Mouse (Mus musculus) kidney, embryonic 16.5 days (tissue): ENCODE measurements at regions not wholly inside any gene's neighbourhood (a gene's known extent, or its start where the extent isn't known, plus 50 kb on each side); places are given as distances from the start of the nearest gene placed in this dataset.

ENCODE experiments used
- ATAC-seq: fragments of 200-750 bp; cut with Nextera tagmentation; 2 replicates; pipeline ENCODE4 v1.8.0; 2017; ENCODE audit warnings: moderate TSS enrichment; ENCODE audit not compliant: low FRiP score, low TSS enrichment
- H3K27ac ChIP-seq: fragments of 300-500 bp; sonication (generic); 2 replicates; pipeline ENCODE4 v1.5.1; 2014; ENCODE audit warnings: low read length
- H3K27me3 ChIP-seq: fragments of 300-500 bp; sonication (generic); 2 replicates; pipeline ENCODE4 v1.6.1; 2014; ENCODE audit warnings: low read length, control low read depth, mixed read lengths; ENCODE audit not compliant: insufficient read depth
- H3K36me3 ChIP-seq: fragments of 300-500 bp; sonication (generic); 2 replicates; pipeline ENCODE4 v1.6.1; 2014; ENCODE audit warnings: low read length, control low read depth, mixed read lengths; ENCODE audit not compliant: insufficient read depth
- H3K4me1 ChIP-seq: fragments of 300-500 bp; sonication (generic); 2 replicates; pipeline ENCODE4 v1.6.1; 2014; ENCODE audit warnings: low read length, control low read depth, mixed read lengths; ENCODE audit not compliant: insufficient read depth
- H3K4me2 ChIP-seq: fragments of 300-500 bp; sonication (generic); replicated peaks from 2 replicates; pipeline ENCODE4 v1.6.1; 2014; ENCODE audit warnings: low read depth, low read length
- H3K4me3 ChIP-seq: fragments of 300-500 bp; sonication (generic); 2 replicates; pipeline ENCODE4 v1.5.1; 2014; ENCODE audit warnings: mild to moderate bottlenecking, low read length
- H3K9ac ChIP-seq: fragments of 300-500 bp; sonication (generic); replicated peaks from 2 replicates; pipeline ENCODE4 v1.6.1; 2014; ENCODE audit warnings: low read length
- H3K9me3 ChIP-seq: fragments of 300-500 bp; sonication (generic); 2 replicates; pipeline ENCODE4 v1.6.1; 2016; ENCODE audit warnings: low read length, control low read depth
- WGBS: fragments of 180-500 bp; shearing (Covaris S2); extraction: QIAGEN DNeasy Blood & Tissue Kit; methylation state at CpG from one replicate; pipeline ENCODE4 v1.1.7; 2014; 5-methylcytosine and 5-hydroxymethylcytosine counted together

DNA sequence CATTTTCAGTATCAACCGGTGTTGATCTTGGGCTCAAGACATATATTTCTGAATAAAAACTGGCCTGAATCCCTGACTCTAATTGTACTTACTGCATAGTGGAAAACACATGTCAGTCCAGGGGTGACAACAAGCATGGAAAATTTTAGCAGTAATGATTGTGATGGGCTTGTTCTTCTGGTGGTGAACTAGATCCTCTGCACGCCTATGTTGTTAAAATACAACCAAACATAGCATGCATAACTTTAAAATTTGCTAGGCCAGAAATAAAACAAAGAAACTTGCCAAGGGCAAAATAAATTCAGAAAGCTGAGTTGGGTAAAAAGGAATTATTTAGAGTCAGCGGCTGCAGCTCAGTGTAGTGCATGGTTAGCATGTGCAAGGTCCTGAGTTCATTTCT lies 198.2 kb downstream of the Mex3b start:
- Histone ChIP-seq H3K9me3 (no peaks in the 10 kb centered on the region), H3K4me2 (no peak overlapping the region), H3K9ac (no peak overlapping the region), H3K27me3 (no peaks in the 10 kb centered on the region), H3K36me3 (no peaks in the 10 kb centered on the region), H3K27ac (no peak overlapping the region), H3K4me1 (no peaks in the 10 kb centered on the region), H3K4me3 (no peak overlapping the region)
- ATAC-seq, result no peak
- 83% methylated on average over 3 of the region's 3 CpGs for WGBS

DNA sequence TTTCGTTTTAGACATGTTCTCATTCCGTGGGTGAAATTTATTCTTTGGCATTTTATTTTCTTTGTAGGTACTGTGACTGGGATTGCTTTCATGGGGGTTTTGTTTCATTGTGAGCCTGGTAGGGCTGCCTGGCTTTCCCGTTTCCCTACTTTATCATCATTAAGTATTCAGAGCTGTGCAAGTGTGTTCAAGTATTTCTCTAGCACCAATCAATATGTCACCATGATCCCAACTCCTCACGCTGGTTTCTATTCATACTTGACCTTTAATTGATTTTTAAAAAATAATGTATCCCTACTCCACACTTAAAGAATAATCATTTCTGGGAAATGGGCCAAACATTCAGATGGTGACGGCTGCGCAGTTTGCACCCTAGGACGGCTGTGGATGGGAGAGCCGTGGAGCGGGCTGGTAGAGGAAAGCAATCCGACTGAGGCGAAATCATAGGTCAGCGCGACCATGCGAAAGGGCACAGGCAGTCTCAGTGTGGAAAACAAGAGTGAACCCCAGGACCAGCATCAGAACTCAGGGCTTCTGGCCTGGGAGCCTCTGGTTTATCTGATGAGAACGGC lies 207.4 kb downstream of the Mex3b start:
- ATAC-seq, result no peak

DNA sequence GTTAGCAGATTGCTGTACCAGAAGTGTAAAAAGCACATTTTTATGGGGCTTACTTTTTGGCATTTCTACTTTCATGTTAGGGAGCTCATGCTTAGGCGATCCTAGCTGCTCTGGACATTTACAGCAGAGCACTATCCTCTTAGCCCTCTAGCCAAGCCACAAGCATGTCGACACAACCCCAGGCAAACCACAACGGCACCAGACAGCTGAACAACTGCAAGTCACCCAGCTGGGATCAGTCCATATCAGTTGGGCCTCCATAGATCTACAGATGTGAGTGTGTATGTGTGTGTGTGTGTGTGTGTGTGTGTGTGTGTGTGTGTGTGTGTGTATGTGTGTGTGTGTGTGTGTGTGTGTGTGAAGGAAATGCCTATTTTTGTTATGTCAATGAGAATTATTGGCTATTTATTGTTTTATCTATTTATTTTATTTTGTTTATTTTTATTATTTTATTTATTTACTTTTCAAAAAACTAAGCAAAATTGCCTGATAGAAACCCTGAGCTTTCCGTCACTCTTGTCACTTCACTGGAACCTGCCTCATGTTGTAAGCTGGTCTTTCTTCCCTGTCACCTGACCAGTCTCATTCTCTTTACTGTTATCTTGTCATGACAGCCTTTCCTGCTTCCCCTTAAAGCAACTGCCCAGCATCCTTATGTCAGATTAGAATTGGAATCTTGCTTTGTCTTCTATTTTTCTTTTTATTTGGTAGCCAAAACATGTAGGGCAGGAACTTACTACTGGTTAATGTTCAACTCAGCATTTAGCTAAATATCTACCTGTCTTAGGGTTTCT lies 208.2 kb downstream of the Mex3b start:
- Histone ChIP-seq H3K27me3 (no peaks in the 10 kb centered on the region), H3K4me3 (no peak overlapping the region), H3K4me1 (peaks cover 17% of the 10 kb centered on the region), H3K9me3 (no peaks in the 10 kb centered on the region; the same call in 1 of the 2 replicates), H3K27ac (no peak overlapping the region), H3K36me3 (no peaks in the 10 kb centered on the region), H3K9ac (no peak overlapping the region), H3K4me2 (no peak overlapping the region)
- 78% methylated on average over 4 of the region's 4 CpGs for WGBS
- ATAC-seq, result no peak

More for the DNA sequence above, 207.4 kb downstream of the Mex3b start:
- Histone ChIP-seq H3K36me3 (no peaks in the 10 kb centered on the region), H3K27me3 (no peaks in the 10 kb centered on the region), H3K27ac (no peak overlapping the region), H3K9ac (no peak overlapping the region), H3K4me1 (peaks cover 17% of the 10 kb centered on the region), H3K9me3 (no peaks in the 10 kb centered on the region; the same call in 1 of the 2 replicates), H3K4me2 (no peak overlapping the region), H3K4me3 (no peak overlapping the region)
- WGBS, result 90% methylated on average over 15 of the region's 15 CpGs

DNA sequence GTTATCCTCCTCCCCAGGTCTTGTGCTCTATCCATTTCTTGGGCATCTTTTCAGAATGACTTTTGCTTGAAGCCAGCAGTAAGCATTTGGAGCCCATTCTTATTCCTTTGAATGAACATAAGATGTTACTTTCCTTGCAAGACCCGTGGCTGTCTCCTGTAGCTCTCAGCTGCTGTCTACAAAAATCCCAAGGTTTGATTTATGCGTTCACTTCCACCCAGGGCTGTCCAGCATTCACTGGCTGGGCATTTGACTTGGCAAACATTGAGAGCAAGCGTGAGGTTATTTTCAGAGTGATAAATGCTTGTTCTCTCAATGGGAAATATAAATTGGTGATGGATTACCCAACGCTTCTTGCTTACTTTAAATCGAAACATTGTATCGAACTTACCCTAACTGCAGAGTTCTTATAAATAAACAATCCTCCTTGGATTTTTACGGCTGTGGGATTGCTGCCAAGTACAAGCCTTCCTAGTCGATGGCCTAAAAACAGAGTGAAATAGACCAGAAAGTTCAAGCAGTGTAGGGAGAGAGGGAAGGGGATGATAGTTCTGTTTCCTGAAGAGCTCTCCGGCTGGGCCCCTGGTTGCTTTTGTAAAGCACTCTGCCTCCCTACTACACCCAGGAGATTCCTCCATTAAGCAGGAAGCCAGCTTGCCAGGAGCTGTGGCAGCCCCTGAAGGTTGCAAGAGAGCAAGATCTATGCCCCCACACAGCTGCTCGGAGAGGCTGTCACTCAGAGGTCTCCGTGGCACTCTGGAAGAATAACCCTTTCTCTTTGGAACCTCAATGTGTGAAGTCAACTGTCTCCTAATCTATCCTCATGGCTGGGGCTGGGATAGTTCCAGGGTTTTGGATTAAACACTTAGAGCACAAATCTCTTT lies 210.1 kb downstream of the Mex3b start:
- Histone ChIP-seq H3K4me1 (peaks cover 17% of the 10 kb centered on the region), H3K4me3 (no peak overlapping the region), H3K27ac (no peak overlapping the region), H3K4me2 (peak overlapping the region; percentile 22), H3K9me3 (no peaks in the 10 kb centered on the region), H3K27me3 (no peaks in the 10 kb centered on the region), H3K36me3 (no peaks in the 10 kb centered on the region), H3K9ac (no peak overlapping the region)
- peak; percentile 80; the same call in 1 of the 2 replicates for ATAC-seq
- 16% methylated on average over 11 of the region's 11 CpGs for WGBS

DNA sequence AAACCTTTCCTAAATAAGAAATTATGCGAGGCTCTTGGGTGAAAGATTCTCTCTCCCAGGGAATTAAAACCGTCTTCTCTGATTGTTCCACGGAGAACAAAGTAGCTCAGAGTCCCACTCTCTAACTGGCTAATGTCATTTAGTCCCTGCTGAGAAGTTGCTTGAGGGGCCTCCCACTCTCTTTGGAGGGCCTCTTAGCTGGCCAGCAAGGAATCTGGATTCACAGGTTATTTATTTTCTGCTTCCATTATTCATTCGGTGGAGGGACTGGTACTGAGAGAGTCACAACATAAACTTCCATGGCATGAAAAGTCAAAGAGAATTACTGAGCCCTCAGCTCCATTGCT lies 210.8 kb downstream of the Mex3b start:
- H3K4me2 ChIP-seq, result no peak overlapping the region; the same call in 1 of the 2 replicates
- no peak overlapping the region for H3K9ac ChIP-seq
- WGBS, result 32% methylated on average over 4 of the region's 4 CpGs
- H3K9me3 ChIP-seq, result no peaks in the 10 kb centered on the region
- H3K36me3 ChIP-seq, result no peaks in the 10 kb centered on the region
- H3K27me3 ChIP-seq, result no peaks in the 10 kb centered on the region
- no peak overlapping the region for H3K27ac ChIP-seq
- H3K4me1 ChIP-seq, result peaks cover 17% of the 10 kb centered on the region
- ATAC-seq, result no peak
- H3K4me3 ChIP-seq, result no peak overlapping the region

DNA sequence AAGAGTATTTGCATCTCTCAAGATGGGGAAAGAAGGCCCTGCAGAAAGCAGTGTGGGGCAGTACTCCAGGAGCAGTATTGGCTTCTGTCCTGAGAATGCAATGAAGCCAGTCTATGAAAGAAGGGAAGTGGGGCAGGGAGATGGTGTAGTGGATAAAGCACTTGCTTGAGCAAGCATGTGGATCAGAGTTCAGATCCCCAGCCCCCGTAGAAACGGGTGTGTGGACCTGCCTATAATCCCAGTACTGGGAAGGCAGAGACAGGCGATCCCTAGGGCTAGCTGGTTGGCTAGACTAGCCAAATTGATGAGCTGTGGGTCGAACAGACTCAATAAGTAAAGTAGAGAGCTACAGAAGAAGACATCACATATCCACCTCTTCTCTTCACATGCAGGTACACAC lies 211.6 kb downstream of the Mex3b start:
- WGBS, result 85% methylated on average over 4 of the region's 4 CpGs
- H3K4me3 ChIP-seq, result no peak overlapping the region
- H3K4me1 ChIP-seq, result peaks cover 17% of the 10 kb centered on the region
- H3K9me3 ChIP-seq, result no peaks in the 10 kb centered on the region
- ATAC-seq, result no peak
- H3K36me3 ChIP-seq, result no peaks in the 10 kb centered on the region
- H3K4me2 ChIP-seq, result no peak overlapping the region
- no peak overlapping the region for H3K27ac ChIP-seq
- no peak overlapping the region for H3K9ac ChIP-seq
- H3K27me3 ChIP-seq, result no peaks in the 10 kb centered on the region

DNA sequence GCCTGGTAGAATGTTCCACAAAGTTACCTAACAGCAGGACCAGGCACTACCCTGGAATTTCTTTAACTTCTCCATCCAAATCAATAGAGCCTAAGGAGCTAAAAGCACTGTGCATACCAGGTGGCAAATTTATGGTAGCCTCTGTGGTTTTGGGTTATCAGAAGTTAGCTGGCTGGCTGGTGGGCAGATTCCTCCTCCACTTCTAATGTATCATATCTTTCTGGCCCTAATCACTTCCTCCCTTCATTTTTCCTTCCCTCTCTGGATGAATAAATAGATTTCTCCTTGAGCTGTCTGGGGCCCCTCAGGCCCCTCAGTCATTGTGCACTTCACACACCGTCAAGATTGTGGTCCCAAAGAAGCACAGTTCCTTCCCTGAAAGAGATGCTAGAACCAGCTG lies 212.7 kb downstream of the Mex3b start:
- no peak overlapping the region for H3K4me3 ChIP-seq
- H3K4me1 ChIP-seq, result peaks cover 17% of the 10 kb centered on the region
- H3K9me3 ChIP-seq, result no peaks in the 10 kb centered on the region
- no peak overlapping the region for H3K4me2 ChIP-seq
- 91% methylated on average over 1 of the region's 1 CpGs for WGBS
- no peak for ATAC-seq
- no peaks in the 10 kb centered on the region for H3K27me3 ChIP-seq
- H3K9ac ChIP-seq, result no peak overlapping the region
- H3K27ac ChIP-seq, result no peak overlapping the region
- H3K36me3 ChIP-seq, result no peaks in the 10 kb centered on the region

DNA sequence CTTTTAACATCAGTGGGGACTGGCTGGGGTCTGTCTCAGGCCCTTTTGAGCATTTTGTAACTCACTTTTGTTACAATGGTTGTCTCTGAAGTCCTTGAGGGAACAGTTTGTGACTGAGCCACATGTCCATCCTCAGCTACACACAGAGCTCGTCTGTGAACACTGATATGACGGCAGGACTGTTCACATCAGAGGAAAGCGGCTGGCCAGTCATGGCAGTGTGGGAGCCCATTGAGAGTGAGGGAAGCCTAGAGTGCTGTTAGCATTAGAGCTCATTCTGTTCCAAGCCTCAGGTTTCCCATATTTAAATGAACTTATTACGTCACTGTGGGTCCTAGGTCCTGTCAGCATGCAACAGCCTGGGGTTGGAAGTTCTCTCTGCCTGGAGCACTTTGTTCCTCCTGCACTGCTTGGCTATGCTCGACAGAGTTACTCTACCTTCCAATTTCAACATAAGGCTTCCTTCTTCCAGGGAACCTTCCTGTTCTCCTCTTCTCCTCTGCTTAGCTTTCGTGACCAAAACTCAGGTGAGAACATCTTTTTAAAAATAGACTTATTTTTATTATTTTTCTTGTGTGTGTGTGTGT lies 217.5 kb downstream of the Mex3b start:
- no peak for ATAC-seq
- H3K4me1 ChIP-seq, result peaks cover 10% of the 10 kb centered on the region; the same call in 1 of the 2 replicates
- H3K27me3 ChIP-seq, result no peaks in the 10 kb centered on the region
- H3K4me3 ChIP-seq, result no peak overlapping the region
- no peak overlapping the region for H3K4me2 ChIP-seq
- H3K9ac ChIP-seq, result no peak overlapping the region
- H3K27ac ChIP-seq, result no peak overlapping the region
- H3K9me3 ChIP-seq, result no peaks in the 10 kb centered on the region
- H3K36me3 ChIP-seq, result no peaks in the 10 kb centered on the region
- WGBS, result 72% methylated on average over 6 of the region's 6 CpGs

DNA sequence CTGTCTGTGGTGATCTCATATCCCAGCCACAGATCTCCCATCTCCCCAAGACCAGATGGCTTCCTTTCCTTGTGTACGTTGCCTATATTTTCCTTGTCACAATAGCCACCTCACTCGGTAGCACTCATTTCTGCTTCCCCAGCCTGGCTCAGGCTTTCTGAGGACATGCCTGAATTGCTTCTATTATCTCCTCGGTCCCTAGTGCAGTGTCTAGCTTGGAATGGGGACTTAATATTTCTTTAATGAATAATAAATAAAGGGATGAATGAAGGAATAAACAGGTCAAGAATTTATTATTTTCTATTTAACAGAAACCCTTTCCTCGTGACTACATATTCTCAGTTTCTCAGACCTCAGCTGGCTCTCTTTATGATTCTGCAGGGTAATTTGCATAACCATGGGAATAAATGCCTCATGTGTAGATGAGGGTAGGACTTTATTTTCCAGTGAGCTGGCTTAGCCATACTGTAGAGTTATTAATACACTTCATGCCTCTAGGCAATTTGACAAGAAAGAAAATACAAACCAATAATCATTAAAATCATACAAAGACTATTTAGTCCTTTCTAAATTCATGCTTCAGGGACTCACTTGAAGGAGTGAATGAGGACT lies 218.5 kb downstream of the Mex3b start:
- Histone ChIP-seq H3K27ac (no peak overlapping the region), H3K27me3 (no peaks in the 10 kb centered on the region), H3K4me2 (no peak overlapping the region), H3K36me3 (no peaks in the 10 kb centered on the region), H3K9me3 (no peaks in the 10 kb centered on the region), H3K9ac (no peak overlapping the region), H3K4me1 (peaks cover 12% of the 10 kb centered on the region; the same call in 1 of the 2 replicates), H3K4me3 (no peak overlapping the region)
- WGBS, result 66% methylated on average over 4 of the region's 4 CpGs
- no peak for ATAC-seq
